22 mouse cellular contexts compared by ENCODE assay signal in the genomic region with DNA sequence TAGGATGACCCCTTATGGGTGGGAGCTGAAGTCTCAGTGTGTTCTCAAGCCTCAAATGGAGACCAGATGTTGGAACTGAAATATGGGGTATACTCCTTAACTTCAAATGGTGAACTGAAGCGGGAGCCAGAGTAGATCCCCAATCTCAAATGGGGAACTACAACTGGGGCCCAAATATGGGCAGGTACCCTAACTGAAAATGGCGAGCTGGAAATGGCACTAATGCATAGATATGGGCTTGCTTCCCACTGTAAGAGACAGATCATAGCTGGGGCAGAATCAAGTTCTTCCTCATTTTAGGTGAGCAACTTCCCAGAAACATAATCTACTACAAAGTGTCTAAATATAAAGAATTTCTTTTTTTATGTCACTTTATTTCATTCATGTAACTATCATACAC.
A peak's percentile ranks its signal among the peaks of the same experiment; 100 is the strongest.
DNase-seq lines count a peak whose midpoint lies in the region; TF ChIP-seq lines count a peak whose summit lies in the region.
"Had no signal": no experiment of that assay in that cellular context is flagged by ENCODE, and none has a peak within 500 bp of the region (broad histone marks: within the 10 kb centered on the region; RNA-seq: fewer than 3 reads in every experiment).

No protein-coding gene starts in this region.

- no peak overlapping the region for H3K9ac ChIP-seq in MEL (ENCODE audit: control insufficient read depth, low read depth, low read length, poor library complexity, severe bottlenecking)
- H3K9ac ChIP-seq: embryonic facial prominence, embryonic 12.5 days; forebrain, embryonic 13.5 days; forebrain, embryonic 15.5 days; forebrain, postnatal 0 days had no signal

- TF ChIP-seq EP300 in MEL (IDR thresholded peaks at IDR 0.05; ENCODE audit: low read depth in 1 of 2, low read length in 2 of 2): 0 out of 4 replicates have a peak, but pooled peaks of 1 of the 2 experiments have one; percentile 9

- no peak for TF ChIP-seq POLR2A in MEL (IDR thresholded peaks at IDR 0.05; ENCODE audit: control insufficient read depth in 1 of 2, insufficient read depth in 1 of 2, low read depth in 1 of 2, low read length in 2 of 2, poor library complexity in 1 of 2)

- intact Hi-C loops in gastrocnemius, postnatal 14 days (cut with DNase I; ENCODE audit: low total_unique reads): no loop called here

- no peaks in the 10 kb centered on the region; a peak in 1 of 4 replicates for H3K36me3 ChIP-seq in MEL (ENCODE audit: control insufficient read depth in 1 of 2, insufficient read depth in 2 of 2, low read length in 2 of 2)
- H3K36me3 ChIP-seq: embryonic facial prominence, embryonic 10.5 days; embryonic facial prominence, embryonic 12.5 days; forebrain, embryonic 15.5 days; G1E had no signal

- no peaks in the 10 kb centered on the region for H3K9me3 ChIP-seq in MEL (replicated peaks; ENCODE audit: insufficient read depth, low read length)
- H3K9me3 ChIP-seq: embryonic facial prominence, embryonic 10.5 days; embryonic facial prominence, embryonic 12.5 days; forebrain, embryonic 13.5 days; forebrain, embryonic 15.5 days; G1E had no signal

- H3K27ac ChIP-seq in MEL (ENCODE audit: control insufficient read depth, low read depth, low read length): no peak overlapping the region
- H3K27ac ChIP-seq: embryonic facial prominence, embryonic 10.5 days; embryonic facial prominence, embryonic 12.5 days; forebrain, embryonic 13.5 days; forebrain, embryonic 15.5 days had no signal

- H3K27me3 ChIP-seq in MEL (ENCODE audit: control insufficient read depth in 1 of 2, insufficient read depth in 2 of 2, low read length in 2 of 2): no peaks in the 10 kb centered on the region; a peak in 2 of 4 replicates
- H3K27me3 ChIP-seq: CH12.LX; embryonic facial prominence, embryonic 12.5 days; forebrain, embryonic 13.5 days; forebrain, embryonic 15.5 days had no signal

- peak; percentile 18 for DNase-seq in embryo, embryonic 10 days (ENCODE audit: low spot score)
- DNase-seq in embryo, embryonic 9.5 days (ENCODE audit: extremely low spot score): no peak
- DNase-seq in MEL (ENCODE audit: low read depth, low spot score): peak; percentile 61
- peak; percentile 18 for DNase-seq in embryo, embryonic 10.5 days (ENCODE audit: low spot score)
- DNase-seq in heart, adult 9 months (ENCODE audit: low spot score in 2 of 2): no peak
- no peak for DNase-seq in gastrocnemius, postnatal 14 days
- DNase-seq: adrenal gland, adult 8-10 months; adrenal gland, postnatal 14 days; adrenal gland, postnatal 36 days; B cell, adult 2 months; cerebellum, adult 11-12 months; cerebellum, adult 2 months; cerebellum, adult 9-10 months; cerebellum, postnatal 10 days; cerebellum, postnatal 25 days; forebrain, postnatal 0 days had no signal

- no peak for TF ChIP-seq CTCF in MEL (IDR thresholded peaks at IDR 0.05 in 2 of 3, conservative IDR thresholded peaks at IDR 0.05 in 1 of 3; ENCODE audit: control insufficient read depth in 1 of 3, insufficient read depth in 1 of 3, low read depth in 2 of 3, low read length in 3 of 3, poor library complexity in 1 of 3, severe bottlenecking in 1 of 3)

- H3K79me2 ChIP-seq in MEL (ENCODE audit: control insufficient read depth, insufficient read depth, low read length, poor library complexity): no peaks in the 10 kb centered on the region

- no peak for TF ChIP-seq RAD21 in MEL (IDR thresholded peaks at IDR 0.05; ENCODE audit: low read depth, low read length)

- H3K4me3 ChIP-seq in MEL (ENCODE audit: control insufficient read depth in 1 of 2, insufficient read depth in 1 of 2, low read depth in 2 of 2, low read length in 2 of 2): no peak overlapping the region
- H3K4me3 ChIP-seq: embryonic facial prominence, embryonic 10.5 days; embryonic facial prominence, embryonic 12.5 days; forebrain, embryonic 13.5 days; forebrain, embryonic 15.5 days had no signal

- peaks cover 0 to 3% of the 10 kb centered on the region in 2 experiments; a peak in 1 of 4 replicates for H3K4me1 ChIP-seq in MEL (ENCODE audit: control insufficient read depth in 1 of 2, insufficient read depth in 2 of 2, low read length in 2 of 2)
- H3K4me1 ChIP-seq: embryonic facial prominence, embryonic 10.5 days; embryonic facial prominence, embryonic 12.5 days; forebrain, embryonic 13.5 days; forebrain, embryonic 15.5 days had no signal

TF ChIP-seq in MEL, 35 proteins besides CTCF, POLR2A, EP300 and RAD21:
- TF ChIP-seq MEF2A (IDR thresholded peaks at IDR 0.05; ENCODE audit: extremely low read depth, insufficient replicate concordance, low read depth, low read length, poor library complexity, severe bottlenecking) (no peak), MAFK (IDR thresholded peaks at IDR 0.05; ENCODE audit: borderline replicate concordance, low read depth, low read length) (no peak), SMC3 (IDR thresholded peaks at IDR 0.05; ENCODE audit: low read depth, low read length) (no peak), TAL1 (IDR thresholded peaks at IDR 0.05; ENCODE audit: low read length) (no peak), KAT2A (conservative IDR thresholded peaks at IDR 0.05; ENCODE audit: low read depth, low read length) (no peak), UBTF (IDR thresholded peaks at IDR 0.05; ENCODE audit: borderline replicate concordance, insufficient read depth, low read depth, low read length) (no peak), MYB (IDR thresholded peaks at IDR 0.05; ENCODE audit: low read depth, low read length) (no peak), E2F4 (IDR thresholded peaks at IDR 0.05; ENCODE audit: borderline replicate concordance, low read depth, low read length) (no peak), POLR2AphosphoS2 (IDR thresholded peaks at IDR 0.05; ENCODE audit: low read length) (no peak), ELF1 (IDR thresholded peaks at IDR 0.05; ENCODE audit: low read depth, low read length) (no peak), MAZ (IDR thresholded peaks at IDR 0.05; ENCODE audit: low read depth, low read length) (no peak), BHLHE40 (IDR thresholded peaks at IDR 0.05; ENCODE audit: borderline replicate concordance, low read depth, low read length) (no peak), NELFE (IDR thresholded peaks at IDR 0.05; ENCODE audit: low read depth, low read length) (no peak)

Comparison
In these comparisons a context has a peak if more than half of its experiments do, and no peak if none do; other contexts are left out.
1. DNase-seq: peak in embryo, embryonic 10 days (single experiment), MEL (single experiment) and embryo, embryonic 10.5 days (single experiment); none in embryo, embryonic 9.5 days (single experiment), heart, adult 9 months (0 of 2) and gastrocnemius, postnatal 14 days (single experiment).